Mouse (Mus musculus): Measurements from ENCODE around the gene A930018P22Rik.

- TF ChIP-seq CTCF (IDR thresholded peaks at IDR 0.05; ENCODE audit: low read depth) (no peak), EP300 (IDR thresholded peaks at IDR 0.05; ENCODE audit: low read depth) (no peak)
Observed at GRCm38 (mm10) chr2:104163418-104163817, 40.8 kb downstream of the A930018P22Rik start.

All from heart, postnatal 0 days (tissue).